Mouse (Mus musculus): ENCODE results near the gene Tnxb.

GRCm38 (mm10) chr17:34654392-34654791, 15.9 kb upstream of the Tnxb start:
- TF ChIP-seq CTCF (IDR thresholded peaks at IDR 0.05; ENCODE audit: low read depth, low read length) (no peak), TAL1 (conservative IDR thresholded peaks at IDR 0.05; ENCODE audit: low read depth, low read length) (no peak), GATA1 (IDR thresholded peaks at IDR 0.05; ENCODE audit: borderline replicate concordance, low read length) (no peak)

All from G1E (cell line).